19 mouse cellular contexts compared by ENCODE assay signal in genomic region chr6:65056620-65057019, GRCm38 (mm10). TPM values are rescaled to one million over a fixed set of nuclear protein-coding genes. Genes with fewer than 3 reads are reported as not detected.
DNase-seq lines count a peak whose midpoint lies in the region; TF ChIP-seq lines count a peak whose summit lies in the region.
"Had no signal": no experiment of that assay in that cellular context is flagged by ENCODE, and none has a peak within 500 bp of the region (broad histone marks: within the 10 kb centered on the region; RNA-seq: fewer than 3 reads in every experiment).

No protein-coding gene starts in this region.

- H3K4me1 ChIP-seq in ES-E14 (ENCODE audit: control insufficient read depth in 2 of 2, insufficient read depth in 2 of 2, low read length in 2 of 2, poor library complexity in 1 of 2): peaks cover 9 to 27% of the 10 kb centered on the region in 2 experiments
- H3K4me1 ChIP-seq: forebrain, embryonic 13.5 days; heart, embryonic 13.5 days; hindbrain, embryonic 12.5 days had no signal

- in situ Hi-C loops in ES-E14 (cut with MboI; ENCODE audit: low sequenced_read_pairs in 2 of 2, unreplicated experiment in 2 of 2): no loop called here

- H3K4me3 ChIP-seq in ES-E14 (ENCODE audit: insufficient read depth in 1 of 2, low read depth in 1 of 2, low read length in 2 of 2, poor library complexity in 1 of 2, severe bottlenecking in 1 of 2): no peak overlapping the region
- H3K4me3 ChIP-seq: forebrain, embryonic 13.5 days; gastrocnemius, adult 2 months; heart, embryonic 13.5 days; hindbrain, embryonic 12.5 days had no signal

- H3K9me3 ChIP-seq in ES-E14 (ENCODE audit: control insufficient read depth, insufficient read depth, low read depth, low read length): no peaks in the 10 kb centered on the region
- H3K9me3 ChIP-seq: forebrain, embryonic 13.5 days; heart, embryonic 13.5 days; hindbrain, embryonic 12.5 days had no signal

- H3K27ac ChIP-seq in ES-E14 (ENCODE audit: insufficient read depth, low read depth, low read length, poor library complexity, severe bottlenecking): peak overlapping the region; percentile 55
- H3K27ac ChIP-seq: forebrain, embryonic 13.5 days; gastrocnemius, adult 2 months; heart, embryonic 13.5 days; hindbrain, embryonic 12.5 days had no signal

- DNase-seq in heart, adult 11 months: peak; percentile 61
- DNase-seq in heart, postnatal 4 days: no peak
- peak; percentile 6 to 16 for DNase-seq in kidney, postnatal 36 days
- no peak for DNase-seq in kidney, adult 8-10 months
- DNase-seq in ES-E14 (ENCODE audit: low read depth, low spot score): no peak
- peak; percentile 40 for DNase-seq in yolk sac, embryonic 10.5 days (ENCODE audit: low spot score)
- DNase-seq in adrenal gland, postnatal 36 days: no peak
- DNase-seq: adrenal gland, postnatal 10 days; B cell, adult 2 months; cerebellum, adult 11-12 months; cerebellum, adult 9-11 months; cerebellum, postnatal 36 days; forebrain, postnatal 0 days; gastrocnemius, adult 2 months; gastrocnemius, postnatal 25 days; heart, postnatal 36 days had no signal

- no peak overlapping the region; the same call in 1 of the 2 replicates for H3K9ac ChIP-seq in ES-E14 (ENCODE audit: insufficient read depth, low read depth, low read length, poor library complexity, severe bottlenecking)
- H3K9ac ChIP-seq: forebrain, embryonic 13.5 days; forebrain, postnatal 0 days; heart, embryonic 13.5 days; hindbrain, embryonic 12.5 days had no signal

- H3K36me3 ChIP-seq in ES-E14 (ENCODE audit: control insufficient read depth, insufficient read depth, low read length, poor library complexity, severe bottlenecking): peaks cover 25% of the 10 kb centered on the region

TF ChIP-seq in ES-E14, 5 proteins besides CTCF, POLR2A, EP300 and RAD21:
- TF ChIP-seq MAFK (IDR thresholded peaks at IDR 0.05; ENCODE audit: insufficient read depth, low read depth, low read length): no peak
- no peak for TF ChIP-seq ZNF384 (IDR thresholded peaks at IDR 0.05; ENCODE audit: low read depth, low read length)
- TF ChIP-seq ZC3H11A (IDR thresholded peaks at IDR 0.05; ENCODE audit: borderline replicate concordance, low read depth, low read length): no peak
- no peak for TF ChIP-seq CHD2 (IDR thresholded peaks at IDR 0.05; ENCODE audit: low read depth, low read length)
- TF ChIP-seq HCFC1 (IDR thresholded peaks at IDR 0.05; ENCODE audit: borderline replicate concordance, insufficient read depth, low read length): no peak
TF ChIP-seq in ES-E14: peak in this region for 0.

RNA-seq across cellular contexts. Expression of gene Smarcad1, which starts 14.2 kb away (rescaled TPM):
- 10 to 100 TPM; 35.9 to 41.7 TPM for total RNA-seq in heart, postnatal 4 days (2021)
- total RNA-seq in ES-E14 (2012; rRNA removed): 158 and 164 TPM in 2 replicates
- total RNA-seq in adrenal gland, postnatal 36 days (2021): 10 to 100 TPM; 34.2 to 37.4 TPM

Comparison
In these comparisons a context has a peak if more than half of its experiments do, and no peak if none do; other contexts are left out.
1. DNase-seq: peak in heart, adult 11 months (single experiment), kidney, postnatal 36 days (2 of 2) and yolk sac, embryonic 10.5 days (single experiment); none in heart, postnatal 4 days (single experiment), kidney, adult 8-10 months (0 of 2), ES-E14 (single experiment) and adrenal gland, postnatal 36 days (0 of 2).